Mouse (Mus musculus): ENCODE results near the gene Pelp1. TPM values are rescaled to one million over a fixed set of nuclear protein-coding genes. Genes with fewer than 3 reads are reported as not detected.

Pelp1 gene
- polyA plus RNA-seq, 1 experiment from 2014 or later: 34.0 TPM

Small RNAs within 50 kb of the gene (microRNA-seq; reads per million reads assigned to microRNA genes)
- 1.2 reads per million for gene Mir7115

Other genes starting within 250 kb of the Pelp1 start
- 1.5 and 3.2 TPM in 2 replicates for gene Slc16a11, start 197.3 kb downstream of the Pelp1 start, polyA plus RNA-seq (2014; fragmentation: Nextera tagmentation; extraction: Ambion mirVana)
- 10.0 and 10.7 TPM in 2 replicates for gene Slc16a13, start 189.0 kb downstream of the Pelp1 start, polyA plus RNA-seq (2014; fragmentation: Nextera tagmentation; extraction: Ambion mirVana)
- 2.5 and 4.4 TPM in 2 replicates for gene Bcl6b, start 180.2 kb downstream of the Pelp1 start, polyA plus RNA-seq (2014; fragmentation: Nextera tagmentation; extraction: Ambion mirVana)
- 171 and 205 TPM in 2 replicates for gene 0610010K14Rik, start 172.1 kb downstream of the Pelp1 start, polyA plus RNA-seq (2014; fragmentation: Nextera tagmentation; extraction: Ambion mirVana)
- 13.4 and 16.3 TPM in 2 replicates for gene Gm21988, start 170.2 kb downstream of the Pelp1 start, polyA plus RNA-seq (2014; fragmentation: Nextera tagmentation; extraction: Ambion mirVana)
- gene Rnasek, start 170.2 kb downstream of the Pelp1 start, polyA plus RNA-seq (2014; fragmentation: Nextera tagmentation; extraction: Ambion mirVana): 321 and 350 TPM in 2 replicates
- gene Alox12, start 154.7 kb downstream of the Pelp1 start, polyA plus RNA-seq (2014; fragmentation: Nextera tagmentation; extraction: Ambion mirVana): 0.11 and 0.33 TPM in 2 replicates
- not detected in 2 replicates for gene Alox12e, start 87.4 kb downstream of the Pelp1 start, polyA plus RNA-seq (2014; fragmentation: Nextera tagmentation; extraction: Ambion mirVana)
- gene Alox15, start 58.0 kb downstream of the Pelp1 start, polyA plus RNA-seq (2014; fragmentation: Nextera tagmentation; extraction: Ambion mirVana): not detected in 2 replicates
- gene Arrb2, start 22.6 kb upstream of the Pelp1 start, polyA plus RNA-seq (2014; fragmentation: Nextera tagmentation; extraction: Ambion mirVana): 56.5 and 93.0 TPM in 2 replicates
- 42.9 and 51.5 TPM in 2 replicates for gene Med11, start 41.9 kb upstream of the Pelp1 start, polyA plus RNA-seq (2014; fragmentation: Nextera tagmentation; extraction: Ambion mirVana)
- 0.24 and 0.61 TPM in 2 replicates for gene Zmynd15, start 49.4 kb upstream of the Pelp1 start, polyA plus RNA-seq (2014; fragmentation: Nextera tagmentation; extraction: Ambion mirVana)
- gene Cxcl16, start 50.0 kb upstream of the Pelp1 start, polyA plus RNA-seq (2014; fragmentation: Nextera tagmentation; extraction: Ambion mirVana): 0.50 and 2.1 TPM in 2 replicates
- 4.7 and 5.3 TPM in 2 replicates for gene Tm4sf5, start 95.2 kb upstream of the Pelp1 start, polyA plus RNA-seq (2014; fragmentation: Nextera tagmentation; extraction: Ambion mirVana)
- gene Vmo1, start 104.6 kb upstream of the Pelp1 start, polyA plus RNA-seq (2014; fragmentation: Nextera tagmentation; extraction: Ambion mirVana): not detected in 2 replicates
- gene Gltpd2, start 109.2 kb upstream of the Pelp1 start, polyA plus RNA-seq (2014; fragmentation: Nextera tagmentation; extraction: Ambion mirVana): 0.42 and 0.64 TPM in 2 replicates
- 744 and 849 TPM in 2 replicates for gene Psmb6, start 115.3 kb upstream of the Pelp1 start, polyA plus RNA-seq (2014; fragmentation: Nextera tagmentation; extraction: Ambion mirVana)
- gene Gm40193, start 122.9 kb upstream of the Pelp1 start, polyA plus RNA-seq (2014; fragmentation: Nextera tagmentation; extraction: Ambion mirVana): not detected in 2 replicates
- 8.5 and 9.2 TPM in 2 replicates for gene Pld2, start 130.0 kb upstream of the Pelp1 start, polyA plus RNA-seq (2014; fragmentation: Nextera tagmentation; extraction: Ambion mirVana)
- 18.5 and 20.4 TPM in 2 replicates for gene Mink1, start 152.8 kb upstream of the Pelp1 start, polyA plus RNA-seq (2014; fragmentation: Nextera tagmentation; extraction: Ambion mirVana)
- not detected in 2 replicates for gene 4930544D05Rik, start 205.8 kb upstream of the Pelp1 start, polyA plus RNA-seq (2014; fragmentation: Nextera tagmentation; extraction: Ambion mirVana)
- gene Chrne, start 209.2 kb upstream of the Pelp1 start, polyA plus RNA-seq (2014; fragmentation: Nextera tagmentation; extraction: Ambion mirVana): not detected in 2 replicates
- gene Gp1ba, start 229.1 kb upstream of the Pelp1 start, polyA plus RNA-seq (2014; fragmentation: Nextera tagmentation; extraction: Ambion mirVana): 0.37 and 0.38 TPM in 2 replicates
- 95.9 and 104 TPM in 2 replicates for gene Rnf167, start 237.2 kb upstream of the Pelp1 start, polyA plus RNA-seq (2014; fragmentation: Nextera tagmentation; extraction: Ambion mirVana)
- gene Slc25a11, start 237.4 kb upstream of the Pelp1 start, polyA plus RNA-seq (2014; fragmentation: Nextera tagmentation; extraction: Ambion mirVana): 158 and 171 TPM in 2 replicates
- 661 and 672 TPM in 2 replicates for gene Pfn1, start 244.6 kb upstream of the Pelp1 start, polyA plus RNA-seq (2014; fragmentation: Nextera tagmentation; extraction: Ambion mirVana)
- gene Eno3, start 247.2 kb upstream of the Pelp1 start, polyA plus RNA-seq (2014; fragmentation: Nextera tagmentation; extraction: Ambion mirVana): 8.5 and 8.7 TPM in 2 replicates